Mouse (Mus musculus): ENCODE results near the gene Fam163a. TPM values are rescaled to one million over a fixed set of nuclear protein-coding genes. Genes with fewer than 3 reads are reported as not detected.
A peak's percentile ranks its signal among the peaks of the same experiment; 100 is the strongest.
"Not testable (repeated sequence)": the region's sequence is repeated elsewhere in the genome, so short reads cannot be mapped to it uniquely, and the experiment has no call there.

Gene Fam163a
- total RNA-seq (2021): under 1 TPM; 0.17 TPM

DNA sequence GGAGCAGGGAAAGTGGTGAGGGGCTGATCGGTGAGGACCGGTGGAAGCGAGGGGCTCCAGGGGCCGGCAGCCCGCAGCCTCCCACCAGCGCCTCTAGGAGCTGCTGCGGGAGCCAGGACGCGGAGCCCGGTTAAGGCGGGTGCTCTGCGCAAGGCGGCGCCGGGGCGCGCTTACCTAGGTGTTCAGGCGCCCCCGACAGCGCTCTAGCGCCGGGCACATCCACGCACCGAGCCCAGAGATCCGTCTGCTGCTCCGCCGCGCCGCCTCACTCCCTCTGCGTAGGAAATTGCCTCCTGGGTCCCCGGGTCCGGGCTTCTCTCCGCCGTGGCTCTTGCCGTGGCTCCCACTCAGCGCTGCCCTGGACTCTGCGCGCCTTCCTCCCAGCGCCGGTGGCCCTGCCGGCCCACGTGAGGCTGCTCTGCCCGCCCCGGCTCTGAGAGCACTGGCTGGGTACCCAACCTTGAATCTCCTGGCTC, at the start of gene Fam163a:
Gene Fam163a, minus strand, starts transcription at position 371 of the 476 bp plus-strand sequence.
- intact Hi-C loops (cut with DNase I): no loop called here
- peak in 1 of 2 experiments; percentile 16 for DNase-seq

DNA sequence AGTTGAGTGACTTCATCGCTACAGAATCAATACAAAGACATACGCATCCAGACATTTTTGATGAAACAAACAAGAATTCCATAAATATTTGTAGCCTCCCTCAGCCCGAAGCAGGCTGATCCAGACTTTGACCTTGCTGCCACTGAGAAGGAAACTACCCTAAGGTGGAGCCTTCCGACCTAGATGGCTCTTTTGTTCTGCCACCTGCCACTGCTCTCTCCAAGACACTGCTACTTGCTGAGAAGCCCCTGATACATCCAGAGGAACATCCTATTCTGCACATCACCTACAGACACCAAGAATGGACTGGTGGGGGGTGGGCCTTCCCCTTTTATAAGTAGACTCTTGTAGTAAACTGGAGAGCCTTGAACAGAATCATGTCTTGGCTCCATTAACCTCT, 46.3 kb upstream of the Fam163a start:
- DNase-seq; intact Hi-C loops (cut with DNase I): not testable (repeated sequence)

DNA sequence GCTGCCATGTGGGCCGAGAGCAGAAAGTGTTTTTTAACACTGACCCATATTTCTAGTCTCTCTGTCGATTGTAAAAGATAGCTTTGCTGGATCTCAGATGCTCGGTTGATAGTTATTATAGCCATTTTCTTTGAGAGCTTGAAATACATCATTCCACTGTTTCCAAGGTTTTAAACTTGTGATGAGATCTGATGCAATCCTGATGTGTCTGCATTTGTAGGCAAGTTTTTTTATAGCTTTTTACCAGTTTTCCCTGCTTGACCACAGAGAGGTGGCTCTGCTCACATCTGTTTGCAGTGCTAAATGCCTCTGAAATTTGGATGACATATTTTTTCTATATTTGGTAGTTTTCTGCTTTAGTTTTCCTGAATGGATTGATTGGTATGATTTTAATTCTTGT, 43.1 kb upstream of the Fam163a start:
- DNase-seq: no peak
- intact Hi-C loops (cut with DNase I): no loop called here

DNA sequence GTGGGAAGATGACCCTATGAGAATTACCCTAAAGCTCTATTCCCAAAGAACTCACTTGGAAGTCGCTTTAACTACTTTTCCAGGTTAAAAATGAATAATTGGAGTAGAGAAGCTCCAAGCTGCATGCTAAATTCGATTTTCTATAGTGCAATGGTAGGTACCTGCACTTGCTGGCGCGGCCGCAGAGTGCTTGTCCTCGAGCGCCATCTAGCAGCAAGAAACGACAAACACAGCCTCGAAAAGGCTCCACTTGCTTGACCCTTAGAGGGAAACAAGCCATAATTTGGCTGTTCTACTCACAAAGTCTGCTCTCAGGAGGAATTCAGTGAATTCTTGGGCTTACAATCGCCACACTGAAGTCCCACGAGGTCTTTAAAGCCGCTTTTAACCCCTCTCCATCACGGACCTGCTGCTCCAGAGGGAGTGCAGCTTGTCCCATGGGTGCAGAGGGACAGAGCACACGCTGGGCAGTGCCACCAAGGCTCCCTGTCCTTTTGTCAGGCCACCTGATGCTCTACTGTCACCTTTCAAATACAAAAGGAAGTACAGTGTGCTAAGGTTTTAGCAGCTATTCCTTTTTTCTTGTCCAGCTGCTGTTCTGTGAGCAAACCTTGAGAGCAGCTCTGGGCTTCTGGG, 37.0 kb upstream of the Fam163a start:
- intact Hi-C loops (cut with DNase I): loop anchor here (1.0 to 2.0 kb wide), 2 partner anchors 156 to 199 kb away; no protein-coding TSS in a partner anchor
- DNase-seq: peak; percentile 68 to 79

DNA sequence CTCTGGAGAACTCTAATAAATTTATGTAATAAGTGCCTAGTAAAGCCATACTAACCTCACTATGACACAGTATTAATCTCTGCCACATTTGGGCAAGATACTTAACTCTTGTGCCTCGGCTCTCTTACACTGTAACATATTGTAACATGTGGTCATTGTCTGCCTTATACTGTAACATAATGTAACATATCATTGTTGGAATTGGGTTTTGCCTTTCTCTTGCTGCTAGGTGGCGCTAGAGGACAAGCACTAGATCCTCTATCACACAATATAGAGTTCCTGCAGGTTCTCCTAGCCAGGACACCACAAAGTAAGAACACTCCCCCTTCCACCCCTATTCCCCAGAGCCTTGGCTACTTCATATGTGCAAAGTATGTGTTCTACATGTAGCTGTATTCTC, 36.2 kb upstream of the Fam163a start:
- intact Hi-C loops (cut with DNase I): loop anchor here (1.0 to 2.0 kb wide), 2 partner anchors 155 to 198 kb away; no protein-coding TSS in a partner anchor
- peak in 1 of 2 experiments; percentile 35 for DNase-seq

DNA sequence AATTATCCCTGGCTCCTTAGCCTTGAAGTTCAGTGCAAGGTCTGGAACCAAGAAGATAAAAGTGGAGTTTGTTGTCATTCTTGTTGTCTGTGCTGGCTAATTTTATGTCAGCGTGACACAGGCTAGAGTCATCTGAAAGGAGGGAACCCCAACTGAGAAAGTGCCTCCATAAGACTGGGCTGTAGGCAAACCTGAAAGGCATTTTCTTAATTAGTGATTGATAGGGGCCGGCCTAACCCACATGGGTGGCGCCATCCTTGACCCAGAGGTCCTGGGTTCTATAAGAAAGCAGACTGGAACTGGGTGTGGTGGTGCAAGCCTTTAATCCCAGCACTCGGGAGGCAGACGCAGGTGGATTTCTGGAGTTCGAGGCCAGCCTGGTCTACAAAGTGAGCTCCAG, 26.3 kb upstream of the Fam163a start:
- DNase-seq: no peak
- intact Hi-C loops (cut with DNase I): no loop called here

DNA sequence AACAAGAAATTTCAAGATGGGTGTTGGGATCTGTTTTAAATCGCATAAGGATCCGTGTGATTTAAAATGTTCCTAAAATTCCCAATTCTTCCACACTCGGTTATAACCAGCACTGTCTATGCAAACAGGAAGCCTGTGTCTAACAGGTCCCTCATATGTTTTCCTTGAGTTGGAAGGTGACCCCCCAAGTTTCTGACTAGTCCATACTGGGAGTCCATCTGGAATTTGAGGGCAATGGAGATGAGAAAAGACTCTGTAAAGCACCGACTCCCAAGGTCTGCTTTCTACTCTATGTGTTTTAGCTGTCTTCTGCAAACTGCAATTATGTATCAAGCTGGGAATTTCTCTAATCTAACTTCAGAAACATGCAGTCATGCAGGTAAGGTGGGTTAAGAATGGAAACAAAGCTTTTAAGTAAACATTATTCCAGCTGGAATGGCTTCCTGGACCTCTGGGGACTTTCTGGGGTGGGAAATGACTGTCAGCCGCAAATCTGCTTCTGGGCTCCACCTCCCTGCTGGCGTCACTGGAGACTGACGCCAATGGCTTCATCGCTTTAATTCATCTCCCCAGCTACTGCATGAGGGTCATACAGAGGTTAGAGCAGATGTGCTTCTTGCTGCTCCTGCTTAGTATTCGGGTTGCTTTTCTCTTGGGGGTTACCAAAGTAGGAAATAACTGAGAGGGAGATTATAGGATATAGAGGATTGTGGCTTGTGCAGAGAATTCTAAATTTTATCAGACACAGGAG, 25.7 kb upstream of the Fam163a start:
- DNase-seq: peak; percentile 68 to 71
- intact Hi-C loops (cut with DNase I): no loop called here

DNA sequence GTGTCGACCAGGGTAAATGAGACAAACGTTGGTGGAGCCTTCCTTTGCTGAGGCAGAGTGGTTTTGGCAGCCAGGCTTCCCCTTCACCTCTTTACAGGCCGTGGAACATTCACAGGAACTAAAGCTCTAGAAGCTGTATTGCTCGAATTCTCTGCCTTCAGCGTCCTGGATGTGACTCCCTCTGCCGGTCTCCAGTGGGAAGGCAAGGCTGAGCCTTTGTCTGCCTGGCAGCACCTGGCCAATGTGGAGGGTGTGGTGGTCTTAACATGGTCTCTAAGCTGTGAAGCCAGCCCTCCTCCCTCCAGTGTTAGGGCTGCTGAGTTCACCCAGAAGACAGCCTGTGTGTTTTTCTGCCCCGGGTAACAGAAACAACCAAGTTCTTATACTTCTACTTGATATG, 24.6 kb upstream of the Fam163a start:
- DNase-seq: peak; percentile 68 to 79

DNA sequence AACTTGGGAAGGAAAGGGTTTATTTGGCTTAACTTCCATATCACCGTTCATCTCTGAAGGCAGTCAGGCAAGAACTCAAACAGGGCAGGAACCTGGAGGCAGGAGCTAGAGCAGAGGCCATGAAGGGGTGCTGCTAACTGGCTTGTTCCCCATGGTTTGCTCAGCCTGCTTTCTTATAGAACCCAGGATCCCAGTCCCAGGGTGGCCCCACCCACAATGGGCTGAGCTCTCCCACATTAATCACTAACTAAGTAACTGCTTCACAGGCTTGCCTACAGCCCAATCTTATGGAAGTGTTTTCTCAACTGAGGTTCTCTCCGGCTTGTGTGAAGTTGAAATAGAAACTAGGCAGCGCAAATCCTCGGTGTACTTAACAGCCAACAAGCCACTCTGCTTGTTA, 23.9 kb upstream of the Fam163a start:
- DNase-seq: no peak
- intact Hi-C loops (cut with DNase I): loop anchor here (1.0 to 5.0 kb wide), 2 partner anchors 142 to 186 kb away; no protein-coding TSS in a partner anchor

More for the DNA sequence above, 24.6 kb upstream of the Fam163a start:
- intact Hi-C loops (cut with DNase I): loop anchor here (1.0 to 5.0 kb wide), 2 partner anchors 143 to 187 kb away; no protein-coding TSS in a partner anchor

DNA sequence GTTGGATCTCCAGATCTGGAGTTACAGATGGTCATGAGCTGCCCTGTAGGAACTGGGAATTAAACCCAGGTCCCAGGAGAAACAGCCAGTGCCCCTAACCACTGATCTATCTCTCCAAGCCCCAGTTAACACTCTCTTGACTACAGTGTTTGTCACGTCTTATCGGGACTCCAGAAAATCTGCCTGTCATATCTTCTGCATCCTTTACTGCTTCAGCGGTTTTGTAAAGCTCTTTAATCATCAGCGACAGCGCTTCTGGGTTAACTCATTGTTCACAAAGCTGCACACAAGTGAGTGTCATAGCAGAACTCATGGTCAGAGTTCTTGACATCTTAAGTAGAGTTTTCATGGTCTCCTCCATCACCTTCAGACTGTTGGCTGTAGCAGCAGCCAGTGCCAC, 22.1 kb upstream of the Fam163a start:
- intact Hi-C loops (cut with DNase I): loop anchor here (5.0 kb wide), 1 partner anchor 185 kb away; no protein-coding TSS in a partner anchor
- no peak for DNase-seq

DNA sequence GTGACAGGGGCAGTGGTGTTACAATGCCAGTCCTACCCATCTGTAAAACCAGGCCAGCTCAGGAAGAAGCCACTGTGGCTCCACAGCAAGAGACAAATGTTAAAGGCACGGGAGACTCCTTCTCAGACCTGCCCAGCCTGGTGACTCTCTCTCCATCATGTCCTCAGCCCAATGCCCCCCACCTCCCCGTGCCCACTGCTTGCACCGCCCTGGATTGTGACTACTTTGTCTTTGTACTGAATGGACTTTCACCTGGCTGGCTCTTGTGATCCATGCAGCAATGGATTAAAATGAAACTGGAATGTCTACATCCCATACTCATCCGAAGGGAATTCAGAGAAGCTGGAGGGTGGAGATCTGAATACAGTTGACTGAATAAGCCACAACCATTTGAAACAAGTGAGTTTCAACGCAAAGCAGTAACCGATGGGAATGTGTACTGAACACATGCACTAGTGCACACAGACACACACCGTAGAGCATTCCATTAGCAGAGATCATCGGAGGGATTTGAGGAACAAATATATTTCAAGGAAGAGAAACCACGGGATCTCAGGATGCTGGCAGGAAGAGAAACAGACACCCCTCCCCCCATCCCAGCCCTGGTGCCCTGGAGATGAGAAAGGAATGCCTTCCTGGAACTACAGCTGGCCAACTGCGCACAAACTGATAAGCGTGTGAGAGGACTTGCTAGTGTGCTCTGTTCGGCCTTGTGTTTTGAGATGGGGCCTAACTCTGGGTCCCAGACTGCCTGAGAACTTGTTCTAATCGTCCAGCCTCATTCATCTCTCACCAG, 17.6 kb upstream of the Fam163a start:
- peak; percentile 62 to 67 for DNase-seq
- intact Hi-C loops (cut with DNase I): no loop called here

DNA sequence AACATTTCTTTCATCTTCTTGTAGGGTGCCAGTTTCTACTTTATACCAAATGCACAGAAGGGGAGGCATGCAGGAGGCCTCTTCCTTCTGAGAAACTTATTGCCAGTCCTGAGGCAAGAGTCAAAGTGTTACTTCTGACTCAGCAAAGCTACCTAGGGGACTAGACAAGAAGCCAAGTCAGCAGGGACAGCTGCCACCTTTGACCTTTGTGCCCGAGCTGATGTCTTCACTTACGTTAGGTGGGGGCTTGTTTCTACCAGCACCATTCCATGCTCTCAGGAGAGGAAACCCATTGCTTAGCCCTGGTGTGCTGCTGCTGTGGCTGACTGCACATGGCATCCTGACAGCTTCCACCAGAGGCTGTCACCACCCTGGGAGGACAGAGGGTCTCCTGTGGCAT, 16.5 kb upstream of the Fam163a start:
- no peak for DNase-seq
- intact Hi-C loops (cut with DNase I): no loop called here

DNA sequence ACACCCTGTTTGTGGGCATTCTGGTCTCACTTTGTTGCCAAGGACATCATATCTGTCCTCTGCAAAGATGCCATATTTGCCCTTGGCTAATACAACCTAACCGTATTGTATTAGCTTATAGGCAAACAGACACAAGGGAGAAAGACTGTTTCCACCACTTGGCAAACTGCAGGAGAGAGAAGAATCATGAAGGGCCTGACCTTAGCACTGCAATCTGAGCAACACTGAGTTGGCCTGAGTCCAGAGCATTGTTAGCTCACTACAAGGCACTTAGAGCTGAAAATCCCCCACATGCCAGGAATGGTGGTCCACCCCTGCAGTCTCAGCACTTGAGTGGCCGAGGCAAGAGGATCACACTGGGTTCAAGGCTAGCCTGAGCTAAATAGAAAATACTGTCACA, 13.7 kb upstream of the Fam163a start:
- peak in 1 of 2 experiments; percentile 48 for DNase-seq
- intact Hi-C loops (cut with DNase I): no loop called here

DNA sequence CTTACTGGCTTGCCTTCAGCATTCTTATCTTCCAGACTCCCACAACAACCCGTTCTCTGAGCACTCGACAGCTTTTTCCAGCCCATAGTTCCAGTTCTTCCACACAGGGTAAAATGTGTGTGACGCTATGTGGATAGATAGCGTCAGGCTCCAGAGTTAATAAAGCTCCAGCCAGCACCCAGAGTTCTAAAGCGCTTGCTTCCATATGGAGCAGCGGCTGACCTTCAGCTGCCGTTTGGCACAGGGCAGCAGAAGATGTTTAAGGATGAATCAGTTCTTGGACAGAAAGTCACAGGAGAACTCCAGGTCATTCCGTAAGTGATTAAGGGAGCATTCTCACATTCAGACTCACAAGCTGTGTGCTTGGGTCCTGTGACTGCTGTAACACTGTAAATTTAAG, 13.1 kb upstream of the Fam163a start:
- DNase-seq: peak in 1 of 2 experiments; percentile 17
- intact Hi-C loops (cut with DNase I): no loop called here

DNA sequence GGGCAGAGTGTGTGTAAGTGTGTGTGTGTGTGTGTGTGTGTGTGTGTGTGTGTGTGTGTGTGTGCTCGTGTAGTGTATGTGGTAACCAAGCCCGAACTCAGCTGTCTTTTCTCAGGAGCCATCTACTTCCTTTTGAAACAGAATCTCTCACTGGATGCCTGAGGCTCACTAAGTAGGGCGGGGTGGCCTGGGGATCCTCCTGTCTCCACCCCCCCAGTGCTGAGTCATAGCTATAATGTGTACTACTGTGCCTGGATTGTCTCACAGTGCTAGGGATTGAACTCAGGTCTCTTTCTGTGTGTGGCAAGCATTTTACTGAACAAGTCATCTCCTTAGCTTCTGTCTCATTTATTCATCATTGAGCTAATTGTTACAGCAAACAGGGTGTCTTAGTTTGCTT, 12.6 kb upstream of the Fam163a start:
- intact Hi-C loops (cut with DNase I): no loop called here
- DNase-seq: peak; percentile 54 to 62

DNA sequence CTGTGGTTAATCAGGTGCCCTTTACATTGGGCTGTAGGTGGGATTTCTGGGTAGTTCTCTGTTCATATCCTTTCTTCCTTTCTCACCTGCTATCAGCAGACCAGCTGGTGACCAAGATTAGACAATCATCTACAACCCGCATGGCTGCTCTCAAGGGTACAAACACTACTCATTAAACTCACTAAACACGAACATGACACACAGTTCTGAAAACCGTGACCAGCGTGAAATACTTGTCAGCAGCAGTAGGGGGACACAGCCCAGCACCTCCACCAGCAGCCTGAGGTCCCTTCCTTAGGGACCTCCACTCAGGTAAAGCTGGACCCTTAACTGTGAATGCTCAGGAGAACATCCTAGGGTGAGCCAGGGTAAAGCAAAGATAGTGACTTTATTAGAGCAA, 11.4 kb upstream of the Fam163a start:
- DNase-seq: no peak
- intact Hi-C loops (cut with DNase I): no loop called here

DNA sequence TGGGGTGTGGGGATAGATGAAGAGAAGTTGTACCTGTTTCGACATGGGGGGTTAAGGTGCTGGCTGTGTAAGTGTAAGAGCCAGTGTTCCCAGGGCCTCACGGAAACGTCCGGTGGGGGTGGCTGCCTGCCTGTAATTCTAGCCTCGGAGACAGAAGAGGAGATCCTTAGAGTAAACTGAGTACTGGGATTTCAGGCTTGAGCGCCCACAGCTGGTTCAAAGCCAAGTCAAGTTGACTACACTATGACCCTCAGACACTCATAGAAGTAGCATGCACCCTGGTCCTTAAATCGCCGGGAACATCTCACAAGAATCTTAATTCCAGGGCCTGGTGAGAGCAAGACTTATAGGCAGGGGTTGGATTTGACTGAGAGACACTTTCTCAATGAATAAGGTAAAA, 9.8 kb upstream of the Fam163a start:
- intact Hi-C loops (cut with DNase I): no loop called here

DNA sequence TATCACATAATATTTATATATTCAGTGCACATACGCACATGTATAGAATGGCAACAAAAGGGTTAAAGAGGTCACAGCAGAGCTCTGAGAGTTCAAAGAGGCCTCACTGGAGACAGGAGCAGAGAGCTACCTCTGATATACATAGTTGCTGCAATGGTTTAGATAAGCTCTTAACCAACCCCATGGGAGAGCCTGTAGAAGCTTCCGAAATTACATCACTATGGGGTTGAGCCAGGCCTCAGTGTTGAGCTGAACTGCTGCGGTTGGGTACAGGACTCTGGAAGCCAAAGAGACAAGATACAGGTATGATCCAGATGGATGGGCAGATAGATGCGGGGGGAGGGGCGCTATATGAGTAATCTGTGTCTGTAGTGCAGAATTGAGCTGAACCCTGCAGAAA, 8.1 kb upstream of the Fam163a start:
- DNase-seq: no peak
- intact Hi-C loops (cut with DNase I): no loop called here

More for the DNA sequence above, 9.8 kb upstream of the Fam163a start:
- no peak for DNase-seq

DNA sequence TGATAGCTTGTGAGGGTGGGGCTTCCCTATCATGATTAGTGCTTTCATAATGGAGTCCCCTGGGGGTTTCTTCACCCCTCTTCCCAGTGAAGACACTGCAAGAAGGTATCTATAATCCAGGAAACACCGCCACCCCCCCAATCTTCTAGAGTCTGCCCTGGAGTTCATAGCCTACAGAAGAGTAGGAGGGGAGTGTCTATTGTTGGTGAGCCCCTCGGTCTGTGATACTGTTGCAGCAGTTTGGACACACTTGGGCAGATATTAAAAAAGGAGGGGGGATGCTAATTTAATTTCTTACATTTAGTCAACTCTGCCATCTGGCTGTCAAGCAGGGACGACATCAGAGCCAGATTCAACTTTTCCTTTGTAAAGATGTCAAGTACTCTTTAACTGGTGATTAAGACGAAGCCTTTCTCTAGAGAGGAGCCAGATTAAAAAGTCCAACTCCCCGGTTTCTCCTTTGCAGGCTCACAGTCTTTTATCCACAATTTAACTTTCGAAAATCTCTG, 7.0 kb upstream of the Fam163a start:
- intact Hi-C loops (cut with DNase I): no loop called here

DNA sequence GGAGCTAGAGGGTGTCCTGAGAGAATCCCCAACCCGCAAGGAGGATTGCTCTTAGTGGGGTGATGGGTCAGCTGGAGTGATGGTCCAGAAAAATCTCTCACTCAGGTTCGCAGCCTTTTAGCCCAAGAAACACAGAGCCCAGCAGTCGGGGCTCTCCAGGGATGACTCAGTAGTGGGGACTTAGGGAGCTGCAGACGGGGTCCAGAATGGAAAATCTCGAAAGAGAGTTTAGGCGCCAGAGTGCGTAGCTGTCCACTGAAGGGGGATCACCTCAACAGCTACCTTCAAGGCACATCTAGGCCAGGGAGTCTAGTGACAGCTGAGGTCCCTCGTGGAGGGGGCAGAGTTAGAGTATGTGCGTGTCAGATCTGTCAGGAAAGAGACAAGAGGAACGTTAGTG, 338 bp upstream of the Fam163a start:
- DNase-seq: no peak
- intact Hi-C loops (cut with DNase I): no loop called here

More for the DNA sequence above, 7.0 kb upstream of the Fam163a start:
- no peak for DNase-seq

All from heart, postnatal 10 days (tissue).